Mouse (Mus musculus): ENCODE measurements around the gene Pdk3. TPM values are rescaled to one million over a fixed set of nuclear protein-coding genes. Genes with fewer than 3 reads are reported as not detected.

The Pdk3 gene
- polyA plus RNA-seq (2014; fragmentation: Nextera tagmentation; extraction: Ambion mirVana), result 60.8 and 68.3 TPM in 2 replicates

- Histone ChIP-seq H3K9ac (ENCODE audit: low read depth, low read length) (peak within 1 kb of the TSS; percentile 76), H3K36me3 (ENCODE audit: control insufficient read depth, insufficient read depth, low read length) (no peaks in the 10 kb centered on the region), H3K4me1 (replicated peaks; ENCODE audit: control insufficient read depth, insufficient read depth, low read length) (no peaks in the 10 kb centered on the region), H3K9me3 (ENCODE audit: control insufficient read depth, low read length) (no peaks in the 10 kb centered on the region), H3K27me3 (replicated peaks; ENCODE audit: control insufficient read depth, insufficient read depth, low read length) (no peaks in the 10 kb centered on the region), H3K4me3 (ENCODE audit: low read depth, low read length) (peak within 1 kb of the TSS; percentile 69), H3K27ac (ENCODE audit: low read depth, low read length) (peak within 1 kb of the TSS; percentile 77), H3K4me2 (peak within 1 kb of the TSS; percentile 66)
- DNase-seq (ENCODE audit: low spot score), result peak; percentile 69
- 20% methylated on average over 62 of the region's 68 CpGs for WGBS
- peak; percentile 94 for ATAC-seq (replicated peaks; ENCODE audit: low FRiP score)
Observed at GRCm38 (mm10) chrX:93831561-93832336, at the start of gene Pdk3. Gene Pdk3, minus strand, starts transcription at chrX:93832201.

- WGBS, result 60% methylated on average over 3 of the region's 3 CpGs
Observed at GRCm38 (mm10) chrX:93877634-93878016, 45.6 kb upstream of the Pdk3 start.

GRCm38 (mm10) chrX:93876981-93877633 is 45.1 kb upstream of the Pdk3 start:
- Histone ChIP-seq H3K4me2 (no peak overlapping the region), H3K36me3 (ENCODE audit: control insufficient read depth, insufficient read depth, low read length) (no peaks in the 10 kb centered on the region), H3K9me3 (ENCODE audit: control insufficient read depth, low read length) (no peaks in the 10 kb centered on the region), H3K4me1 (replicated peaks; ENCODE audit: control insufficient read depth, insufficient read depth, low read length) (no peaks in the 10 kb centered on the region), H3K27me3 (replicated peaks; ENCODE audit: control insufficient read depth, insufficient read depth, low read length) (no peaks in the 10 kb centered on the region; the same call in none of the 2 replicates), H3K4me3 (ENCODE audit: low read depth, low read length) (no peak overlapping the region), H3K9ac (ENCODE audit: low read depth, low read length) (no peak overlapping the region), H3K27ac (ENCODE audit: low read depth, low read length) (no peak overlapping the region)
- 84% methylated on average over 7 of the region's 7 CpGs for WGBS
- no peak for ATAC-seq (replicated peaks; ENCODE audit: low FRiP score)
- no peak for DNase-seq (ENCODE audit: low spot score)

More at GRCm38 (mm10) chrX:93877634-93878016, 45.6 kb upstream of the Pdk3 start:
- Histone ChIP-seq H3K27ac (ENCODE audit: low read depth, low read length) (no peak overlapping the region), H3K9me3 (ENCODE audit: control insufficient read depth, low read length) (no peaks in the 10 kb centered on the region), H3K4me2 (no peak overlapping the region), H3K4me1 (replicated peaks; ENCODE audit: control insufficient read depth, insufficient read depth, low read length) (no peaks in the 10 kb centered on the region), H3K9ac (ENCODE audit: low read depth, low read length) (no peak overlapping the region), H3K4me3 (ENCODE audit: low read depth, low read length) (no peak overlapping the region), H3K27me3 (replicated peaks; ENCODE audit: control insufficient read depth, insufficient read depth, low read length) (no peaks in the 10 kb centered on the region; the same call in none of the 2 replicates), H3K36me3 (ENCODE audit: control insufficient read depth, insufficient read depth, low read length) (no peaks in the 10 kb centered on the region)
- no peak for DNase-seq (ENCODE audit: low spot score)
- ATAC-seq (replicated peaks; ENCODE audit: low FRiP score), result no peak

GRCm38 (mm10) chrX:93863393-93863792 is 31.4 kb upstream of the Pdk3 start:
- DNase-seq (ENCODE audit: low spot score) (no peak), ATAC-seq (replicated peaks; ENCODE audit: low FRiP score) (no peak)
- peaks cover 2% of the 10 kb centered on the region; the same call in 1 of the 2 replicates for H3K27me3 ChIP-seq (replicated peaks; ENCODE audit: control insufficient read depth, insufficient read depth, low read length)
- H3K4me1 ChIP-seq (replicated peaks; ENCODE audit: control insufficient read depth, insufficient read depth, low read length), result no peaks in the 10 kb centered on the region
- WGBS, result 30% methylated on average over 2 of the region's 2 CpGs
- no peak overlapping the region for H3K4me3 ChIP-seq (ENCODE audit: low read depth, low read length)
- no peak overlapping the region for H3K9ac ChIP-seq (ENCODE audit: low read depth, low read length)
- H3K36me3 ChIP-seq (ENCODE audit: control insufficient read depth, insufficient read depth, low read length), result no peaks in the 10 kb centered on the region
- H3K4me2 ChIP-seq, result no peak overlapping the region
- H3K27ac ChIP-seq (ENCODE audit: low read depth, low read length), result no peak overlapping the region
- H3K9me3 ChIP-seq (ENCODE audit: control insufficient read depth, low read length), result no peaks in the 10 kb centered on the region

- WGBS, result 68% methylated on average over 4 of the region's 4 CpGs
- Histone ChIP-seq H3K36me3 (ENCODE audit: control insufficient read depth, insufficient read depth, low read length) (no peaks in the 10 kb centered on the region), H3K9ac (ENCODE audit: low read depth, low read length) (no peak overlapping the region), H3K4me2 (no peak overlapping the region), H3K4me1 (replicated peaks; ENCODE audit: control insufficient read depth, insufficient read depth, low read length) (no peaks in the 10 kb centered on the region), H3K27me3 (replicated peaks; ENCODE audit: control insufficient read depth, insufficient read depth, low read length) (peaks cover 2% of the 10 kb centered on the region; the same call in 1 of the 2 replicates), H3K4me3 (ENCODE audit: low read depth, low read length) (no peak overlapping the region), H3K9me3 (ENCODE audit: control insufficient read depth, low read length) (no peaks in the 10 kb centered on the region), H3K27ac (ENCODE audit: low read depth, low read length) (no peak overlapping the region)
- ATAC-seq (replicated peaks; ENCODE audit: low FRiP score) (no peak), DNase-seq (ENCODE audit: low spot score) (no peak)
Observed at GRCm38 (mm10) chrX:93862525-93863086, 30.6 kb upstream of the Pdk3 start.

GRCm38 (mm10) chrX:93857756-93858155 is 25.8 kb upstream of the Pdk3 start:
- no peak overlapping the region for H3K9ac ChIP-seq (ENCODE audit: low read depth, low read length)
- no peaks in the 10 kb centered on the region for H3K36me3 ChIP-seq (ENCODE audit: control insufficient read depth, insufficient read depth, low read length)
- H3K4me1 ChIP-seq (replicated peaks; ENCODE audit: control insufficient read depth, insufficient read depth, low read length), result no peaks in the 10 kb centered on the region
- peaks cover 11% of the 10 kb centered on the region for H3K27me3 ChIP-seq (replicated peaks; ENCODE audit: control insufficient read depth, insufficient read depth, low read length)
- no peak overlapping the region for H3K4me3 ChIP-seq (ENCODE audit: low read depth, low read length)
- no peaks in the 10 kb centered on the region for H3K9me3 ChIP-seq (ENCODE audit: control insufficient read depth, low read length)
- 67% methylated on average over 3 of the region's 3 CpGs for WGBS
- ATAC-seq (replicated peaks; ENCODE audit: low FRiP score) (no peak), DNase-seq (ENCODE audit: low spot score) (no peak)
- H3K4me2 ChIP-seq, result no peak overlapping the region
- no peak overlapping the region for H3K27ac ChIP-seq (ENCODE audit: low read depth, low read length)

GRCm38 (mm10) chrX:93832337-93832884 is 410 bp upstream of the Pdk3 start:
- ATAC-seq (replicated peaks; ENCODE audit: low FRiP score) (no peak), DNase-seq (ENCODE audit: low spot score) (no peak)
- no peaks in the 10 kb centered on the region for H3K4me1 ChIP-seq (replicated peaks; ENCODE audit: control insufficient read depth, insufficient read depth, low read length)
- H3K27ac ChIP-seq (ENCODE audit: low read depth, low read length), result peak overlapping the region; percentile 45; the same call in 1 of the 2 replicates
- H3K4me2 ChIP-seq, result peak overlapping the region; percentile 66
- H3K9me3 ChIP-seq (ENCODE audit: control insufficient read depth, low read length), result no peaks in the 10 kb centered on the region
- peak overlapping the region; percentile 76 for H3K9ac ChIP-seq (ENCODE audit: low read depth, low read length)
- no peaks in the 10 kb centered on the region; the same call in 1 of the 2 replicates for H3K27me3 ChIP-seq (replicated peaks; ENCODE audit: control insufficient read depth, insufficient read depth, low read length)
- H3K4me3 ChIP-seq (ENCODE audit: low read depth, low read length), result peak overlapping the region; percentile 69
- 30% methylated on average over 14 of the region's 14 CpGs for WGBS
- H3K36me3 ChIP-seq (ENCODE audit: control insufficient read depth, insufficient read depth, low read length), result no peaks in the 10 kb centered on the region

GRCm38 (mm10) chrX:93825787-93826186 is 6.2 kb downstream of the Pdk3 start:
- no peaks in the 10 kb centered on the region for H3K4me1 ChIP-seq (replicated peaks; ENCODE audit: control insufficient read depth, insufficient read depth, low read length)
- H3K4me2 ChIP-seq, result no peak overlapping the region
- no peak overlapping the region for H3K27ac ChIP-seq (ENCODE audit: low read depth, low read length)
- ATAC-seq (replicated peaks; ENCODE audit: low FRiP score), result no peak
- DNase-seq (ENCODE audit: low spot score), result no peak
- H3K27me3 ChIP-seq (replicated peaks; ENCODE audit: control insufficient read depth, insufficient read depth, low read length), result no peaks in the 10 kb centered on the region
- no peak overlapping the region for H3K4me3 ChIP-seq (ENCODE audit: low read depth, low read length)
- no peaks in the 10 kb centered on the region for H3K9me3 ChIP-seq (ENCODE audit: control insufficient read depth, low read length)
- H3K9ac ChIP-seq (ENCODE audit: low read depth, low read length), result no peak overlapping the region
- H3K36me3 ChIP-seq (ENCODE audit: control insufficient read depth, insufficient read depth, low read length), result no peaks in the 10 kb centered on the region
- WGBS, result 58% methylated on average over 2 of the region's 2 CpGs
